In the genomic region with DNA sequence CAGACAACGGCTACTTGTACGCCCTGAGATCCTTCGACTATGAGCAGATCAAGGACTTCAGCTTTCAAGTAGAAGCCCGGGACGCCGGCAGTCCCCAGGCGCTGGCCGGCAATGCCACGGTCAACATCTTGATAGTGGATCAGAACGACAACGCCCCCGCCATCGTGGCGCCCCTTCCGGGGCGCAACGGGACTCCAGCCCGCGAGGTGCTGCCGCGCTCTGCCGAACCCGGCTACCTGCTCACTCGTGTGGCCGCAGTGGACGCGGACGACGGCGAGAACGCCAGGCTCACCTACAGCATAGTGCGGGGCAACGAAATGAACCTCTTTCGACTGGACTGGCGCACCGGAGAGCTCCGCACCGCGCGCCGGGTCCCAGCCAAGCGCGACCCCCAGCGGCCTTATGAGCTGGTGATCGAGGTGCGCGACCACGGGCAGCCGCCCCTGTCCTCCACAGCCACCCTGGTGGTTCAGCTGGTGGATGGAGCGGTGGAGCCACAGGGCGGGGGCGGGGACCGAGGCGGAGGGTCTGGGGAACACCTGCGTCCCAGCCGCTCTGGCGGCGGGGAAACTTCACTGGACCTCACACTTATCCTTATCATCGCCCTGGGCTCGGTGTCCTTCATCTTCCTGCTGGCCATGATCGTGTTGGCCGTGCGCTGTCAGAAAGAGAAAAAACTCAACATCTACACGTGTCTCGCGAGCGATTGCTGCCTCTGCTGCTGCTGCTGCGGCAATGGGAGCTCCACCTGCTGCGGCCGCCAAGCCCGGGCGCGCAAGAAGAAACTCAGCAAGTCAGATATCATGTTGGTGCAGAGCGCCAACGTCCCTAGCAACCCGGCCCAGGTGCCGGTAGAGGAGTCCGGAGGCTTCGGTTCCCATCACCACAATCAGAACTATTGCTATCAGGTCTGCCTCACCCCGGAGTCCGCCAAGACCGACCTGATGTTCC, we compare ENCODE assay signal across 8 mouse cellular contexts. TPM values are rescaled to one million over a fixed set of nuclear protein-coding genes. Genes with fewer than 3 reads are reported as not detected.
DNase-seq lines count a peak whose midpoint lies in the region; ATAC-seq and TF ChIP-seq lines count a peak whose summit lies in the region.

No protein-coding gene starts in this region.

- H3K27ac ChIP-seq in heart, embryonic 11.5 days (ENCODE audit: low read depth, low read length) = no peak overlapping the region
- H3K27ac ChIP-seq in embryonic facial prominence, embryonic 10.5 days (replicated peaks) = no peak overlapping the region
- H3K27ac ChIP-seq in intestine, embryonic 15.5 days = no peak overlapping the region
- no peak overlapping the region for H3K27ac ChIP-seq in liver, postnatal 0 days (ENCODE audit: low read depth)

- no peak for TF ChIP-seq EP300 in liver, postnatal 0 days (IDR thresholded peaks at IDR 0.05; ENCODE audit: low read depth)

- H3K4me3 ChIP-seq in heart, embryonic 11.5 days (ENCODE audit: low read depth, low read length) = peak overlapping the region; percentile 61
- peak overlapping the region; percentile 75 for H3K4me3 ChIP-seq in embryonic facial prominence, embryonic 10.5 days
- peak overlapping the region; percentile 54 for H3K4me3 ChIP-seq in intestine, embryonic 15.5 days (replicated peaks)
- 0 out of 2 replicates have a peak overlapping the region, but pooled peaks have one; percentile 15 for H3K4me3 ChIP-seq in liver, postnatal 0 days (ENCODE audit: low read depth, low read length)

- no peak for TF ChIP-seq CTCF in liver, postnatal 0 days (IDR thresholded peaks at IDR 0.05; ENCODE audit: low read depth)

- no peaks in the 10 kb centered on the region for H3K36me3 ChIP-seq in heart, embryonic 11.5 days (ENCODE audit: control insufficient read depth, insufficient read depth, low read length)
- no peaks in the 10 kb centered on the region for H3K36me3 ChIP-seq in embryonic facial prominence, embryonic 10.5 days (replicated peaks)
- no peaks in the 10 kb centered on the region for H3K36me3 ChIP-seq in intestine, embryonic 15.5 days
- no peaks in the 10 kb centered on the region for H3K36me3 ChIP-seq in liver, postnatal 0 days (replicated peaks; ENCODE audit: insufficient read depth, low read length)

- peaks cover 7% of the 10 kb centered on the region; the same call in 1 of the 2 replicates for H3K4me1 ChIP-seq in heart, embryonic 11.5 days (ENCODE audit: control insufficient read depth, insufficient read depth, low read length)
- peaks cover 37% of the 10 kb centered on the region for H3K4me1 ChIP-seq in embryonic facial prominence, embryonic 10.5 days
- H3K4me1 ChIP-seq in intestine, embryonic 15.5 days (replicated peaks) = peaks cover 26% of the 10 kb centered on the region
- H3K4me1 ChIP-seq in liver, postnatal 0 days (ENCODE audit: insufficient read depth) = peaks cover 10% of the 10 kb centered on the region

- no peak for DNase-seq in heart, postnatal 25 days (ENCODE audit: low spot score)
- peak; percentile 47 for DNase-seq in ES-CJ7 (ENCODE audit: low read depth, low spot score)
- DNase-seq in embryonic facial prominence, embryonic 10.5 days (ENCODE audit: low spot score) = peak; percentile 66
- DNase-seq in liver, postnatal 0 days = no peak
- DNase-seq in right cerebral cortex, postnatal 4 days = peak; percentile 53
- no peak for DNase-seq in thymus, postnatal 0 days (ENCODE audit: low spot score)

- H3K9ac ChIP-seq in heart, embryonic 11.5 days (ENCODE audit: low read depth, low read length) = no peak overlapping the region
- H3K9ac ChIP-seq in intestine, embryonic 15.5 days = 0 out of 2 replicates have a peak overlapping the region, but pooled peaks have one; percentile 3
- H3K9ac ChIP-seq in liver, postnatal 0 days (replicated peaks) = no peak overlapping the region

- intact Hi-C loops in heart, postnatal 25 days (cut with DNase I) = no loop called here

- no peak; the same call in 1 of the 2 replicates for ATAC-seq in heart, embryonic 11.5 days (replicated peaks; ENCODE audit: insufficient number of reproducible peaks, low FRiP score, low TSS enrichment)
- ATAC-seq in intestine, embryonic 15.5 days = no peak
- no peak for ATAC-seq in liver, postnatal 0 days

- no peaks in the 10 kb centered on the region for H3K9me3 ChIP-seq in heart, embryonic 11.5 days (replicated peaks; ENCODE audit: control insufficient read depth, low read length)
- H3K9me3 ChIP-seq in embryonic facial prominence, embryonic 10.5 days = no peaks in the 10 kb centered on the region
- H3K9me3 ChIP-seq in intestine, embryonic 15.5 days = no peaks in the 10 kb centered on the region
- H3K9me3 ChIP-seq in liver, postnatal 0 days (ENCODE audit: low read length) = no peaks in the 10 kb centered on the region

- WGBS in heart, embryonic 11.5 days (ENCODE audit: insufficient replicate concordance) = under 1% methylated on average over 80 of the region's 82 CpGs
- WGBS in embryonic facial prominence, embryonic 10.5 days = under 1% methylated on average over 82 of the region's 82 CpGs
- WGBS in intestine, embryonic 15.5 days = under 1% methylated on average over 80 of the region's 82 CpGs
- 1% methylated on average over 72 of the region's 82 CpGs for WGBS in liver, postnatal 0 days (ENCODE audit: insufficient replicate concordance)

- H3K27me3 ChIP-seq in heart, embryonic 11.5 days (ENCODE audit: control insufficient read depth, insufficient read depth, low read length) = peaks cover 43% of the 10 kb centered on the region
- peaks cover 44% of the 10 kb centered on the region for H3K27me3 ChIP-seq in embryonic facial prominence, embryonic 10.5 days (replicated peaks; ENCODE audit: low read depth, poor library complexity, severe bottlenecking)
- peaks cover 31% of the 10 kb centered on the region for H3K27me3 ChIP-seq in intestine, embryonic 15.5 days (replicated peaks)
- H3K27me3 ChIP-seq in liver, postnatal 0 days (ENCODE audit: insufficient read depth, low read length) = peaks cover 63% of the 10 kb centered on the region

- peak overlapping the region; percentile 99 for H3K4me2 ChIP-seq in heart, embryonic 11.5 days
- peak overlapping the region; percentile 99 for H3K4me2 ChIP-seq in intestine, embryonic 15.5 days (replicated peaks)
- H3K4me2 ChIP-seq in liver, postnatal 0 days (ENCODE audit: low read depth, low read length) = peak overlapping the region; percentile 38; the same call in 1 of the 2 replicates

RNA-seq across cellular contexts. Expression of a gene that starts 2.9 kb away (rescaled TPM):
- 0.43 and 0.76 TPM in 2 replicates for polyA plus RNA-seq in heart, embryonic 11.5 days (2014; fragmentation: Nextera tagmentation; extraction: Ambion mirVana)
- total RNA-seq in heart, postnatal 25 days (2021) = under 1 TPM in 1 of 2 experiments, not detected in 1; 0.06 TPM
- 1.6 and 3.3 TPM in 2 replicates for polyA plus RNA-seq in embryonic facial prominence, embryonic 10.5 days (2016; fragmentation: Nextera tagmentation; extraction: Ambion mirVana)
- 0.44 and 0.55 TPM in 2 replicates for polyA plus RNA-seq in intestine, embryonic 15.5 days (2015; fragmentation: Nextera tagmentation; extraction: Ambion mirVana)
- not detected in 2 replicates for polyA plus RNA-seq in liver, postnatal 0 days (2015; fragmentation: Nextera tagmentation; extraction: Ambion mirVana)
- 0.06 and 0.09 TPM in 2 replicates for polyA plus RNA-seq in thymus, postnatal 0 days (2015; fragmentation: Nextera tagmentation; extraction: Ambion mirVana)

Comparison
In these comparisons a context has a peak if more than half of its experiments do, and no peak if none do; other contexts are left out.
1. H3K4me2 ChIP-seq: peak in every context shown above with its lines; median percentile 99 in heart, embryonic 11.5 days; 99 in intestine, embryonic 15.5 days; 38 in liver, postnatal 0 days.
2. H3K4me3 ChIP-seq: peak in every context shown above with its lines; median percentile 75 in embryonic facial prominence, embryonic 10.5 days; 61 in heart, embryonic 11.5 days; 54 in intestine, embryonic 15.5 days; 15 in liver, postnatal 0 days.
3. DNase-seq: peak in ES-CJ7 (single experiment), embryonic facial prominence, embryonic 10.5 days (single experiment) and right cerebral cortex, postnatal 4 days (single experiment); none in heart, postnatal 25 days (single experiment), liver, postnatal 0 days (single experiment) and thymus, postnatal 0 days (single experiment).